Mouse (Mus musculus) limb, embryonic 14.5 days (tissue): ENCODE data around the gene Mob4. TPM values are rescaled to one million over a fixed set of nuclear protein-coding genes. Genes with fewer than 3 reads are reported as not detected.

ENCODE experiments used
- ATAC-seq: fragments of 200-750 bp; cut with Nextera tagmentation; 2 replicates; pipeline ENCODE4 v1.8.0; 2017; ENCODE audit warnings: low read depth, moderate number of reproducible peaks, moderate TSS enrichment; ENCODE audit not compliant: low FRiP score
- DNase-seq: peaks from one replicate; pipeline ENCODE4 v3.0.0-alpha.2; 2015; ENCODE audit warnings: low spot score
- H3K27ac ChIP-seq: fragments of 300-500 bp; sonication (generic); replicated peaks from 2 replicates; pipeline ENCODE4 v1.5.1; 2014; ENCODE audit warnings: low read depth, mild to moderate bottlenecking, low read length, moderate library complexity, mixed read lengths
- H3K27me3 ChIP-seq: fragments of 300-500 bp; sonication (generic); 2 replicates; pipeline ENCODE4 v1.6.1; 2014; ENCODE audit warnings: low read length, mixed read lengths; ENCODE audit not compliant: control insufficient read depth, insufficient read depth
- H3K36me3 ChIP-seq: fragments of 300-500 bp; sonication (generic); 2 replicates; pipeline ENCODE4 v1.6.1; 2014; ENCODE audit warnings: mild to moderate bottlenecking, low read length, moderate library complexity, mixed read lengths; ENCODE audit not compliant: control insufficient read depth, insufficient read depth
- H3K4me1 ChIP-seq: fragments of 300-500 bp; sonication (generic); 2 replicates; pipeline ENCODE4 v1.6.1; 2014; ENCODE audit warnings: antibody characterized with exemption, low read length, mixed read lengths; ENCODE audit not compliant: control insufficient read depth, insufficient read depth
- H3K4me2 ChIP-seq: fragments of 300-500 bp; sonication (generic); replicated peaks from 2 replicates; pipeline ENCODE4 v1.6.1; 2014; ENCODE audit warnings: low read depth, mild to moderate bottlenecking, low read length, moderate library complexity; ENCODE audit not compliant: severe bottlenecking
- H3K4me3 ChIP-seq: fragments of 300-500 bp; sonication (generic); replicated peaks from 2 replicates; pipeline ENCODE4 v1.5.1; 2014; ENCODE audit warnings: low read length
- H3K9ac ChIP-seq: fragments of 300-500 bp; sonication (generic); 2 replicates; pipeline ENCODE4 v1.6.1; 2014; ENCODE audit warnings: mild to moderate bottlenecking, low read depth, low read length, moderate library complexity; ENCODE audit not compliant: severe bottlenecking
- H3K9me3 ChIP-seq: fragments of 300-500 bp; sonication (generic); 2 replicates; pipeline ENCODE4 v1.6.1; 2016; ENCODE audit warnings: low read length; ENCODE audit not compliant: control insufficient read depth
- POLR2A ChIP-seq: fragments of 200-500 bp; IDR thresholded peaks from 2 replicates; pipeline ENCODE4 v1.8.0; 2012; ENCODE audit warnings: inconsistent platforms, mild to moderate bottlenecking, moderate library complexity, borderline replicate concordance; ENCODE audit not compliant: insufficient read depth, insufficient read length; ENCODE audit errors: extremely low read depth
- WGBS: fragments of 180-500 bp; shearing (Covaris S2); extraction: QIAGEN DNeasy Blood & Tissue Kit; methylation state at CpG from one replicate; pipeline ENCODE4 v1.1.7; 2014; 5-methylcytosine and 5-hydroxymethylcytosine counted together
- polyA plus RNA-seq, 2 experiments: library from polyadenylated mRNA; depleted of rRNA in 1 of 2; stranded (reverse) in 1 of 2; unstranded in 1 of 2; fragments of >200 nt; fragmentation: Nextera tagmentation in 1 of 2; extraction: Ambion mirVana in 1 of 2; gene quantifications; 2 replicates each; pipeline versions ENCODE4 v1.2.1 to v1.2.3; 2012 to 2014

The Mob4 gene
- polyA plus RNA-seq, 2 experiments, result 43.4 to 120 TPM

- H3K36me3 ChIP-seq, result peaks cover 57% of the 10 kb centered on the region
- no peak for TF ChIP-seq POLR2A
- WGBS, result 82% methylated on average over 6 of the region's 6 CpGs
- no peak for ATAC-seq
- no peak overlapping the region for H3K27ac ChIP-seq
- H3K27me3 ChIP-seq, result no peaks in the 10 kb centered on the region
- H3K4me2 ChIP-seq, result no peak overlapping the region
- H3K9me3 ChIP-seq, result 0 out of 2 replicates have a peak, but pooled peaks cover 9% of the 10 kb centered on the region
- DNase-seq, result no peak
- H3K9ac ChIP-seq, result no peak overlapping the region
- no peaks in the 10 kb centered on the region for H3K4me1 ChIP-seq
- H3K4me3 ChIP-seq, result no peak overlapping the region
Measured at GRCm38 (mm10) chr1:55185718-55186117, 54.7 kb downstream of the Mob4 start.

DNA sequence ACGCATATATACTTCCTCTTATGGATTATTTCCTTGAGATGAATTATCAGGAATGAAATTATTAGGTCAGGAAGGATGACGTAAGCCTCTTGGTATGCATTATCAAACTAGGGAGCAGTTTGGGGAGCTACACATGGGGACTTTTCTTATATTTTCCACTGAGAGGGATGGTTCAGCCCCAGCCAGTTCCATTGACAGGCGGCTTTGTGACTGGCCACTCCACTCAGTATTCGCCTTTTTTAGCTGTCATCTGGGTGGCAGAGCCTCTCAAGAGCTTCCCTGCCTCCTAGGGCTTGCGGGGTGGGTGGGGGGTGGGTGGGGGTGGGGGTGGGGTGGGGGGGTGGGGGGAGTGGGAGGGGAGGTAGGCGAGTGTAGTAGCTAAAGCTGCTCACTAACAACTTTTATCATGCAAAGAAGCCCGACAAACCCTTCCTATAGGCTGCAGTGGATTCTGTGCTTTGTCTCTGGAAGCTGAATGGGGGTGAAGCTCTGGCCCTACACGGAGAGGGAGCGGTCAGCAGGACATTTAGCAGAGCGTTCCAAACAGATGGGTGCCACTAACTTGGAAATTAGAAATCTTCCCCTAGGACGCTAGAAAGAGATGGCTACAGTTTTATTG is 55.7 kb downstream of the Mob4 start:
- H3K27me3 ChIP-seq, result no peaks in the 10 kb centered on the region
- WGBS, result 48% methylated on average over 11 of the region's 11 CpGs
- no peak for DNase-seq
- H3K4me2 ChIP-seq, result no peak overlapping the region
- peaks cover 57% of the 10 kb centered on the region for H3K36me3 ChIP-seq
- no peaks in the 10 kb centered on the region for H3K9me3 ChIP-seq
- H3K9ac ChIP-seq, result no peak overlapping the region
- no peak overlapping the region for H3K4me3 ChIP-seq
- H3K27ac ChIP-seq, result no peak overlapping the region
- no peak for ATAC-seq
- TF ChIP-seq POLR2A, result no peak
- no peaks in the 10 kb centered on the region for H3K4me1 ChIP-seq

GRCm38 (mm10) chr1:55192015-55192414 is 61.0 kb downstream of the Mob4 start:
- H3K27me3 ChIP-seq, result no peaks in the 10 kb centered on the region
- no peak overlapping the region for H3K4me3 ChIP-seq
- no peak for DNase-seq
- H3K9ac ChIP-seq, result no peak overlapping the region
- no peak for TF ChIP-seq POLR2A
- H3K27ac ChIP-seq, result no peak overlapping the region
- no peaks in the 10 kb centered on the region for H3K9me3 ChIP-seq
- H3K4me2 ChIP-seq, result peak overlapping the region; percentile 25; the same call in 1 of the 2 replicates
- no peak for ATAC-seq
- WGBS, result 33% methylated on average over 8 of the region's 8 CpGs
- peaks cover 36% of the 10 kb centered on the region for H3K36me3 ChIP-seq
- H3K4me1 ChIP-seq, result peaks cover 12% of the 10 kb centered on the region; the same call in 1 of the 2 replicates

- ATAC-seq (no peak), DNase-seq (no peak)
- Histone ChIP-seq H3K4me3 (no peak overlapping the region), H3K4me2 (no peak overlapping the region), H3K36me3 (peaks cover 36% of the 10 kb centered on the region), H3K27me3 (no peaks in the 10 kb centered on the region), H3K9ac (no peak overlapping the region), H3K9me3 (no peaks in the 10 kb centered on the region), H3K27ac (no peak overlapping the region), H3K4me1 (peaks cover 12% of the 10 kb centered on the region; the same call in 1 of the 2 replicates)
- 57% methylated on average over 3 of the region's 3 CpGs for WGBS
- TF ChIP-seq POLR2A, result no peak
Measured at GRCm38 (mm10) chr1:55192824-55193223, 61.8 kb downstream of the Mob4 start.

DNA sequence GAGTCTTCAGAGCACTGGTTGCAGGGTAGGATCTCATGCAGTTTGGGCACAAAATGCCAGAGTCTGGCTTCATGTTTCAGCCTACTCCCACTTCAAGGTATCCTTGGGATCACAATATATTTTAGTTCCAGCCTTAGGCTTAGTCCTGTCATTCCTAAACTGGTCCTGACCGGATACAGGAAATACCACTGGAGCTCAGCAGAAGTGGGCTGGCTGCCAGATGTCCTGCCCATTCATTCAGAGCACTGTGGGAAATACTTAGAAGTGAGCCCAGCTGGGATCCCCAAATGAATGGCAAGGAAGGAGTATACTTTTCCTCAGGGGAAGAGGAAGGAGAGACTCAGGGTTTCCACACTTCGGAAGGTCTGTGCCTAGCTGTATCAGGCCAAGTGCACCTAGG is 62.3 kb downstream of the Mob4 start:
- H3K9me3 ChIP-seq, result no peaks in the 10 kb centered on the region
- peak; percentile 64 for ATAC-seq
- H3K27ac ChIP-seq, result no peak overlapping the region
- 8% methylated on average over 2 of the region's 2 CpGs for WGBS
- peaks cover 12% of the 10 kb centered on the region; the same call in 1 of the 2 replicates for H3K4me1 ChIP-seq
- TF ChIP-seq POLR2A, result no peak
- peak; percentile 80 for DNase-seq
- peaks cover 36% of the 10 kb centered on the region for H3K36me3 ChIP-seq
- no peak overlapping the region for H3K9ac ChIP-seq
- H3K4me2 ChIP-seq, result no peak overlapping the region
- no peaks in the 10 kb centered on the region for H3K27me3 ChIP-seq
- H3K4me3 ChIP-seq, result no peak overlapping the region
